Mouse (Mus musculus) thymus, adult 2 months (tissue): ENCODE data around the gene Vsnl1.

Experiments used
- CTCF ChIP-seq: fragments of 200-500 bp; IDR thresholded peaks from 2 replicates; pipeline ENCODE4 v1.5.1; 2012; ENCODE audit warnings: mild to moderate bottlenecking, control low read depth, low read length, moderate library complexity, borderline replicate concordance; ENCODE audit not compliant: control insufficient read depth, poor library complexity, insufficient read depth; ENCODE audit errors: extremely low read depth
- POLR2A ChIP-seq: fragments of 200-500 bp; IDR thresholded peaks from 2 replicates; pipeline ENCODE4 v1.6.1; 2012; ENCODE audit warnings: mild to moderate bottlenecking, low read length, control low read depth, moderate library complexity; ENCODE audit not compliant: control insufficient read depth, poor library complexity, insufficient read depth; ENCODE audit errors: extremely low read depth

DNA sequence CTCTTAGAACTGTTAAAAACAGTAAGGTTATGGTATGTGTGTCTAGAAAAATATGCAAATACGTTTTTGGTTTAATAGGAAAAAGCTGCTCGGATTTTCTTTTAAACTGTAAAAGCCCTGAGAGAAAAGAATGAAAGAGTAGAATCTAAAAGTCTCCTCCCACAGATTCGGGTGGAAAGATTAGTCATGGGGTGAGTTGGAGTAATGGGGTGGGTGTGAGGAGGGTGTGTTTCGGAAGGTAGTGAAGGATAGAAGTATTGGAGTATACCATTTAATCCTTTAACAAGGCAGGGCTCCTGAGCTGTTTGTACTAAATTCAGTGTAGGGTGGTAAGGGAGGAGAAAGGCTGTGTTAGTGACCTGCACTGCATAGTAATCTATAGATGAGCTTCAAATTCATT lies 9.0 kb downstream of the Vsnl1 start:
- TF ChIP-seq CTCF (no peak), POLR2A (no peak)
